Mouse (Mus musculus) megakaryocyte, embryonic 14.5 days (primary cell): ENCODE data around the gene Cyp8b1.

ENCODE experiments used
- FLI1 ChIP-seq: IDR thresholded peaks from 2 replicates; pipeline ENCODE4 v1.6.1; 2012; ENCODE audit warnings: low read length, inconsistent platforms, mixed read lengths
- GATA1 ChIP-seq: IDR thresholded peaks from 3 replicates; pipeline ENCODE4 v1.6.1; 2012; ENCODE audit warnings: mixed read lengths, low read length, inconsistent platforms, borderline replicate concordance

DNA sequence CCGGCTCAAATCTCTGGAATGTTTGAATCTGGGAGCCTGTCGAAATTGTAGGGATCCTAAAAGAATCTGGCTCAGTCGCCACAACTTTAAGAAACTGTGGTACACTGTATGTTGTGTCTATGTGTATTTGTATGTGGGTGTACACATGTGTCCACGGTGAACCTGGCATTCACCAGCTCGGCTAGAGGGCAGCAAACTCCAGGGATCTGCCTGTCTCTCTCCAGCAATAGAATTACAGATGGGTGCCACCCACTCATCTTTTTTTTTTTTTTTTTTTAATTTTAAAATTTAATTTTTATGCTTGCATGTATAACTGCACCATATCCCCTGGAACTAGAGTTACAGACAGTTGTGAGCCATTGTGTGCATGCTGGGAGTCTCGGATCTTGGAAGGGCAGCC, 34.8 kb downstream of the Cyp8b1 start:
- TF ChIP-seq GATA1 = no peak
- TF ChIP-seq FLI1 = no peak
